Mouse (Mus musculus): ENCODE data around the gene Gm49318.

DNA sequence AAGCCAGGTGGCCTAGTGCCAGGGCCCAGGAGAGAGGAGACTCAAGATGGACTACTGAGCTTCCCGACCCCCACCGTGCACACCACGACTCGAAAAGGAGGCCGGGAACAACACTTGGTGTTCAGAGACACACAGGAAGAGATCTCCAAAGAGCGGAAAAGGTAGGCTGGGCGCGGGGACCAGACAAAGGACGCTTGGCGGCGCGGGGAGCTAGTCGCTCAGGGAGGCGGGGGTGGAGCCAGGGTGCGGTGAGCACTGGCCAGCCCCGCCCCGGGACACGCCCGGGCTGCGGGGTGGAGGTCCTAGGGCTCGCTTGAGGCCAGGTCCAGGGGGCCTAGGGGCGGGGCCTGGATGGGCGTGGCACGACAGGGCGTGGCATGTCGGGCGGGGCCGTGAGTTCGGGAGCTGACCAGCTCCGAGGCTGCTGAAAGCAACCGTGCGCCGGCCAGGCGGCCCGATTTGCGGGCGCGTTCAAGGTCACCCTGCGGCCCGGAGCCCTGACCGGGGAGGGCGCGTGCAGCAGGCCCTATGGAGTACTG is 20.6 kb downstream of the Gm49318 start:
- TF ChIP-seq GATA1 (IDR thresholded peaks at IDR 0.05; ENCODE audit: low read length) (no peak), TAL1 (IDR thresholded peaks at IDR 0.05; ENCODE audit: low read length) (no peak)

Measured in erythroblast, embryonic 14.5 days (primary cell).